Mouse (Mus musculus) urinary bladder, adult 18-20 months (tissue): ENCODE data around the gene I830077J02Rik.
"Not testable (repeated sequence)": the region's sequence is repeated elsewhere in the genome, so short reads cannot be mapped to it uniquely, and the experiment has no call there.

Source experiments
- DNase-seq, 2 experiments: peaks; one replicate each; pipeline ENCODE4 v3.0.0; 2022; ENCODE audit warnings: low spot score in 2 of 2, mixed read lengths in 2 of 2

I830077J02Rik gene

GRCm38 (mm10) chr3:105932240-105933071 is at the start of gene I830077J02Rik:
Gene I830077J02Rik (minus strand): TSS chr3:105932664.
- DNase-seq, result no peak

- no peak for DNase-seq
These were observed 41.7 kb upstream of the I830077J02Rik start for GRCm38 (mm10) chr3:105974174-105974573.

GRCm38 (mm10) chr3:105973411-105973810 is 40.9 kb upstream of the I830077J02Rik start, which contains the start of gene Ovgp1:
Gene Ovgp1 (plus strand): TSS chr3:105973711.
- DNase-seq, result no peak

GRCm38 (mm10) chr3:105971831-105972446 is 39.5 kb upstream of the I830077J02Rik start:
- no peak for DNase-seq

GRCm38 (mm10) chr3:105960700-105961099 is 28.2 kb upstream of the I830077J02Rik start:
- DNase-seq, result no peak

GRCm38 (mm10) chr3:105959999-105960398 is 27.5 kb upstream of the I830077J02Rik start, which contains the start of gene Atp5f1:
Gene Atp5f1 (minus strand): TSS chr3:105960099.
- DNase-seq, result no peak

- no peak for DNase-seq
These were observed 27.1 kb upstream of the I830077J02Rik start for GRCm38 (mm10) chr3:105959585-105959984.

GRCm38 (mm10) chr3:105958974-105959580 is 26.6 kb upstream of the I830077J02Rik start, which contains the start of gene Wdr77:
Gene Wdr77 (plus strand): TSS chr3:105959369.
- peak; percentile 94 to 96 for DNase-seq

- DNase-seq, result no peak
These were observed 25.7 kb upstream of the I830077J02Rik start for GRCm38 (mm10) chr3:105958204-105958603.

- DNase-seq, result no peak
These were observed 24.8 kb upstream of the I830077J02Rik start for GRCm38 (mm10) chr3:105957235-105957634.

- no peak for DNase-seq
These were observed 18.9 kb upstream of the I830077J02Rik start for GRCm38 (mm10) chr3:105951348-105951747.

- DNase-seq, result no peak
These were observed 3.6 kb upstream of the I830077J02Rik start for GRCm38 (mm10) chr3:105936111-105936510.

GRCm38 (mm10) chr3:105935033-105935432 is 2.6 kb upstream of the I830077J02Rik start:
- no peak for DNase-seq

GRCm38 (mm10) chr3:105933926-105934325 is 1.5 kb upstream of the I830077J02Rik start:
- DNase-seq, result no peak

GRCm38 (mm10) chr3:105931095-105931494 is 1.4 kb downstream of the I830077J02Rik start:
- no peak for DNase-seq

- no peak for DNase-seq
These were observed 2.6 kb downstream of the I830077J02Rik start for GRCm38 (mm10) chr3:105929821-105930220.

- no peak for DNase-seq
These were observed 3.7 kb downstream of the I830077J02Rik start for GRCm38 (mm10) chr3:105928781-105929180.

- no peak for DNase-seq
These were observed 4.3 kb downstream of the I830077J02Rik start for GRCm38 (mm10) chr3:105928195-105928569.

GRCm38 (mm10) chr3:105927561-105928194 is 4.8 kb downstream of the I830077J02Rik start:
- DNase-seq, result no peak

GRCm38 (mm10) chr3:105924616-105925015 is 7.8 kb downstream of the I830077J02Rik start:
- DNase-seq, result no peak

- DNase-seq, result no peak
These were observed 10.5 kb downstream of the I830077J02Rik start for GRCm38 (mm10) chr3:105921959-105922358.

GRCm38 (mm10) chr3:105920743-105921142 is 11.7 kb downstream of the I830077J02Rik start:
- DNase-seq, result not testable (repeated sequence)
